Mouse (Mus musculus): ENCODE measurements around the gene Actn1. TPM values are rescaled to one million over a fixed set of nuclear protein-coding genes. Genes with fewer than 3 reads are reported as not detected.

The Actn1 gene
- polyA plus RNA-seq, 1 experiment from 2014 or later, result 51.2 TPM

DNA sequence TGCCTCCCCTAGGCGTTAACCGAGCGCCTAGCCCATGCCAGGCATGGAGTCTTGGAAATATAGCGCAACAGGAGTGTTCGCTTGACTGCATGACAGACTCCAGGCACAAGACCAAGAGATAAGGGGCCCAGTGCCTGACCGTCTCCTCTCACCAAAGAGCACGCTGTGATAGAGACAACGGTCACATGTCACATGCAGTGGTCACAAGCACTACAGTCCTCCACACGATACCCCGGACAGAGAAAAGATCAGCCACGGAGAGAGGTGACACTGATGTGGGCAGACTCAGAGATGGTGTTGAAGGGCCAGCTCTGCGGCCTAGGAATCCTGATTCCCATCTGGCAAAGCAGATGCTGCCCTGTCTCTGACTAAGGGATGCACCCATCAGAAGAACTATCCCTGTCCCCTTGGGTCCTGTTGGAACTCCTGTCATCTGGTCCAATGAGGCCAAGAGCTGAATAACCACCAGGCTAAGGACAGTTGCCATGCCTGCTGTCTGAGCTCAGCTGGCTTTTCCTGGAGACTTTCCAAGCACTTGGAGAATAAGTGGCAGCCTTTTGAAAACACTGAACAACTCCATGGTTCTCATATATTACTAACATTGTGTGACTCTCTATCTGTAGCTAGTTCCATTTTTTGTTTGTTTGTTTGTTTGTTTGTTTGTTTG is 123.8 kb downstream of the Actn1 start:
- ATAC-seq (ENCODE audit: insufficient read depth, low FRiP score), result no peak
- no peak overlapping the region for H3K4me2 ChIP-seq (ENCODE audit: low read depth, low read length)
- no peak overlapping the region for H3K9ac ChIP-seq (ENCODE audit: low read length)
- peaks cover 10% of the 10 kb centered on the region for H3K4me1 ChIP-seq (ENCODE audit: control insufficient read depth, insufficient read depth, low read length)
- no peaks in the 10 kb centered on the region for H3K36me3 ChIP-seq (ENCODE audit: control insufficient read depth, insufficient read depth, low read length)
- no peak overlapping the region for H3K4me3 ChIP-seq (replicated peaks; ENCODE audit: low read length)
- no peaks in the 10 kb centered on the region for H3K27me3 ChIP-seq (ENCODE audit: control insufficient read depth, insufficient read depth, low read length)
- 88% methylated on average over 12 of the region's 12 CpGs for WGBS
- no peaks in the 10 kb centered on the region for H3K9me3 ChIP-seq (replicated peaks; ENCODE audit: control insufficient read depth, low read length)
- H3K27ac ChIP-seq (ENCODE audit: low read length), result no peak overlapping the region

DNA sequence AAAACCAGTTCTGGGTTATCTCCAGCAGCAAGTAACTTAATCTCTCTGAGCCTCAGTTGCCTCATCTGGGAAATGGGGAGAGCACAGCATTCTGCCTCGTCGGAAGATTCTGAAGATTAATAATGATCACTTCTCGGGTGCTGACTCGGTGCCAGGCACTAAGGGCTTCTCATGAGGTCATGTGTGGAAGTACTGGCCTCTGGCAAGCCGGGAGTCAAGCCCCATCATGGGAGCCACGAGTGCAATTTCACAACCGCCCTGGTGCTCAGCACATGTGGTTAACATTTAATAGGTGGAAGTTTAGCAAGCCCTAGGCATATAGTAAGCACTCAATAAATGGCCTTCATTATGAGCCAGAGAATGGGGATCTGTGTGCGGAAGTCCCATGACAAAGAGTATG is 125.0 kb downstream of the Actn1 start:
- Histone ChIP-seq H3K9me3 (replicated peaks; ENCODE audit: control insufficient read depth, low read length) (no peaks in the 10 kb centered on the region), H3K4me1 (ENCODE audit: control insufficient read depth, insufficient read depth, low read length) (peaks cover 19% of the 10 kb centered on the region), H3K27ac (ENCODE audit: low read length) (no peak overlapping the region), H3K36me3 (ENCODE audit: control insufficient read depth, insufficient read depth, low read length) (no peaks in the 10 kb centered on the region), H3K4me2 (ENCODE audit: low read depth, low read length) (no peak overlapping the region), H3K9ac (ENCODE audit: low read length) (0 out of 2 replicates have a peak overlapping the region, but pooled peaks have one; percentile 20), H3K4me3 (replicated peaks; ENCODE audit: low read length) (no peak overlapping the region), H3K27me3 (ENCODE audit: control insufficient read depth, insufficient read depth, low read length) (no peaks in the 10 kb centered on the region)
- WGBS, result 88% methylated on average over 8 of the region's 8 CpGs
- no peak for ATAC-seq (ENCODE audit: insufficient read depth, low FRiP score)

DNA sequence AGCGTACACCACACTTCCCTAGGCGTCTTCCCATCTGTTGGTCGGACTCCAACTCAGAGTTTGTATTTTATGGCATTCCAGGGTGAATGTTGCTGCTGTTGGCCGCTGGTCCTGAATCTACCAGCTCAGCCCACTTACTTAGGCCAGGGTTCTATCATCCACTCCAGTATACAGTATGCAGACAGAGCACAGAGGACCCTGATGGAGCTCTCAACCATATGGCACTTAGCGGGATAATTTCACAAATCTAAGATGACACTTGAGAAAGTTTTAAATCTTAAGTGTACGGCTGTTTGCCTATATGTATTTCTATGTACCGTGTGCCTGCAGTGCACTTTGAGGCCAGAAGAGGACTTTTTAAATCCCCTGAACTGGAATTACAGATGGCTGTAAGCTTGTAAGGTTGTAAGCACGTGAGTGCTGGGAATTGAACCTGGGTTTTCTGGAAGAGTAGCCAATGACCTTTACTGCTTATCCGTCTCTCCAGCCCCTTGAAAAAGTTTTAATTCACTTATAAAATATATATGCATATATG is 127.1 kb downstream of the Actn1 start:
- peak overlapping the region; percentile 99 for H3K27ac ChIP-seq (ENCODE audit: low read length)
- no peaks in the 10 kb centered on the region for H3K27me3 ChIP-seq (ENCODE audit: control insufficient read depth, insufficient read depth, low read length)
- 0 out of 2 replicates have a peak, but pooled peaks have one; percentile 3 for ATAC-seq (ENCODE audit: insufficient read depth, low FRiP score)
- H3K4me1 ChIP-seq (ENCODE audit: control insufficient read depth, insufficient read depth, low read length), result peaks cover 33% of the 10 kb centered on the region
- H3K9me3 ChIP-seq (replicated peaks; ENCODE audit: control insufficient read depth, low read length), result no peaks in the 10 kb centered on the region
- H3K36me3 ChIP-seq (ENCODE audit: control insufficient read depth, insufficient read depth, low read length), result no peaks in the 10 kb centered on the region
- peak overlapping the region; percentile 96 for H3K9ac ChIP-seq (ENCODE audit: low read length)
- 0 out of 2 replicates have a peak overlapping the region, but pooled peaks have one; percentile 84 for H3K4me2 ChIP-seq (ENCODE audit: low read depth, low read length)
- WGBS, result 42% methylated on average over 9 of the region's 9 CpGs
- peak overlapping the region; percentile 63 for H3K4me3 ChIP-seq (replicated peaks; ENCODE audit: low read length)

DNA sequence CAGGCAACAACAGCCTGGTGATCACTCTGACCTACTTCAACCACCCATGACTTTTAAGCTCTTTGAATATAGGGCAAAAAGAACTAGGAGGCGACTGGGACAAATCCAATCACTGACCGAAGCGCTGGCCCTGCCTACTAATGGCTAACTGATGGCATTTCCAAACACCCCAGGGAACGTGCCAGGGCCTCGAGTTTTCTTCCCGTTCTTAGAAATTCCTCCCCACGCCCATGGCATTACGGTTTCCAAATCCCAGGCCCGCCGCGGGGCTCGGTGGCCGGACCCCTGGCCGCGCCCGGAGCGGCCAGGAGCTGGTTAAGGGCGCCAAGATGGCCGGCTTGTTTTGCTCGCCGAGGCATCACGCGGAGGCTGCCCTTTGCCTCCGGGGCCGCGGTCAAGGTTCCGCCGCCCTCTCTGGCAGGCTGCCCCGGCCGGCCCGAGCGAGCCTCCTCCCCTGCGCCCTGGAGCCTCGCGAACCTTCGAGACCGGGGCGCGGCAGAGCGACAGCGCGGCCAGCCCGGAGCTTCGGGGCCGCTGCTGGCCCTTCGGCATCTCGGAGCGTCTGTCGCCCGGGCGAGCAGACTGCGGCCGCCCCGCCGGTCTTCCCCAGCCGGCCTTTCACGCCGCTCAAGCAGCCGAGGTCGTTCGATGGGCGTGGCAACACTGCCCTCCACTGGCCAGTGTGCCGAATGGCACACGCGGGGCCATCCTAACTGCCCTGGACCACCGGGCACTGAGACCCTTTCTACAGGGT is 127.7 kb downstream of the Actn1 start:
- Histone ChIP-seq H3K9me3 (replicated peaks; ENCODE audit: control insufficient read depth, low read length) (no peaks in the 10 kb centered on the region), H3K36me3 (ENCODE audit: control insufficient read depth, insufficient read depth, low read length) (no peaks in the 10 kb centered on the region), H3K27ac (ENCODE audit: low read length) (peak overlapping the region; percentile 99), H3K9ac (ENCODE audit: low read length) (peak overlapping the region; percentile 96), H3K4me1 (ENCODE audit: control insufficient read depth, insufficient read depth, low read length) (peaks cover 33% of the 10 kb centered on the region), H3K4me2 (ENCODE audit: low read depth, low read length) (peak overlapping the region; percentile 84), H3K4me3 (replicated peaks; ENCODE audit: low read length) (peak overlapping the region; percentile 63), H3K27me3 (ENCODE audit: control insufficient read depth, insufficient read depth, low read length) (no peaks in the 10 kb centered on the region)
- under 1% methylated on average over 62 of the region's 66 CpGs for WGBS
- peak; percentile 86 for ATAC-seq (ENCODE audit: insufficient read depth, low FRiP score)

DNA sequence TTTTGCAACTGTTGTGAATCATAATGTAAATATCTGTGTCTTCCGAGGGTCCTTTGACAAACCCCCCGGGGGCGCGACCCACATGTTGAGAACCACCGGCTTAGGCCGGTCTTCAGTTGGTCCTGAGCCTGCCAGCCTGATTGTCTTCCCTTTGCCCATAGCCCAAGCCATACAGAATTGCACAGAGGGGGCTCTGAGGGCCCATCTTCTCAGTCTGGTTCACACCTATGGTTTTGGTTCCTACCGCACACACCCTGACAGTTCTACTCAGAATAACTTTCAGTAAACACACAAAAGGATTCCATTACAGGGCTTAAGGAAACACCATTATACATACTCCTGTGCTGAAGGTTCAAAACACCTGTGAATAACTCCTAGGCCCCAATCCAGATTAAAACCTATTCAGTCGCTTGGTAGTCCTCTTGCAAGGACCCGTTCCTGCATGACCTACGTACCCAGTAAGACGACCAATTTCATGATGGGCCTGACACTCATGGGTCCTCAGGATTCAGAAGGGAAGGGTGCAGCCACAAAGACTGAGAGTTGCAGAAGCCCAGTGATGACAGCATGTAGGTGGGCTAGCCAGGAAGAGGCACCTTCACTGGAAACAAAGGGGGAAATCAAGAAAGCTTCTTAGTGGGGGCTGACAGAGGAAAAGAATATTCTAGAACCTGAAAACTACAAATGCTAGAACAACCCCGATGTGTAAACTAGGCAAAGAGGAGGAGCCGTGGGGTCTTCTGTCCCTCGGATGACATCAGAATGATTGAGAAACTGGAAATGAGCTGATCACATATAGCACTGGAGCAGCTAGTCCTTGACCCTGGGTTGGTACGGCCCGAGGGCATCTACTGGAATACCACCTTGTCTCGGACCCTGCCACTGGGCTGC is 128.6 kb downstream of the Actn1 start:
- WGBS, result 40% methylated on average over 17 of the region's 17 CpGs
- peak overlapping the region; percentile 96 for H3K9ac ChIP-seq (ENCODE audit: low read length)
- H3K27ac ChIP-seq (ENCODE audit: low read length), result peak overlapping the region; percentile 99
- no peaks in the 10 kb centered on the region for H3K27me3 ChIP-seq (ENCODE audit: control insufficient read depth, insufficient read depth, low read length)
- peak overlapping the region; percentile 63 for H3K4me3 ChIP-seq (replicated peaks; ENCODE audit: low read length)
- no peaks in the 10 kb centered on the region for H3K9me3 ChIP-seq (replicated peaks; ENCODE audit: control insufficient read depth, low read length)
- H3K4me2 ChIP-seq (ENCODE audit: low read depth, low read length), result peak overlapping the region; percentile 84
- H3K36me3 ChIP-seq (ENCODE audit: control insufficient read depth, insufficient read depth, low read length), result no peaks in the 10 kb centered on the region
- ATAC-seq (ENCODE audit: insufficient read depth, low FRiP score), result no peak
- peaks cover 33% of the 10 kb centered on the region for H3K4me1 ChIP-seq (ENCODE audit: control insufficient read depth, insufficient read depth, low read length)

DNA sequence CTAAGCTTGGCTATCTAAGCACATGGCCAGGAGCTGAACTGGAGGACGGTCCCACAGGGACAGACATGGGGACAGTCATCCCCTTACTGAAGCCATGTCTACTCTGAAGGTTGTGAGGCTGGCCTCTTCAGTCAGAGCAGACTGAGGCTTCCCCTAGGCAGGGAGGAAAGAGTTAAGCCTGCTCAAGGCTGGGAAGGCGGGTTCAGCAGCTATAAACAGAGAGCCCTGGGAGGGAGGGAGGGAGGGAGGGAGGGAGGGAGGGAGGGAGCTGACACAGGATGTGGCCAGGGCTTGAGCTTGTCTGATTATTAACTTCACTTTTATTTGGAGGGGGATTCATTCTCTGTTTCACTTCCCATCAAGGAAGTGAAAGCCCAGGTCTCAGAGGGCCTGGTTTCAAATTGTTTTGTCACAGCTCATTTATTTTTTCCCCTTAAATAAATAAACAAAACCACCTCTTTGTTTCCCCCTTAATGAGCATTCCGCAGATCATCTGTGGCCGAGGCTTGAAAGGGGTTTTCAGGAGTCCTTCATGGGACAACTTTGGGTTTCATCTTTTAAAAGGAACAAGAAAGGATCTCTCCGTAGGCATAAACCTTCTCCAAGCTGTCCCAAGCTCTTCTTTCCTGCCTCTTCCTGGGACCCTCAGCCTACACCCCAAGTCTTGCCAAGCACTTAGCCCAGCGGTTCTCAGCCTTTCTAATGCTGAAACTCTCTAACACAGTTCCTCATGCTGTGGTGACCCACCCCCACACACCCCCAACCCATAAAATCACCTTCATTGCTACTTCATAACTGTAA is 129.4 kb downstream of the Actn1 start:
- 6% methylated on average over 6 of the region's 6 CpGs for WGBS
- Histone ChIP-seq H3K9ac (ENCODE audit: low read length) (peak overlapping the region; percentile 96), H3K4me1 (ENCODE audit: control insufficient read depth, insufficient read depth, low read length) (peaks cover 33% of the 10 kb centered on the region), H3K27me3 (ENCODE audit: control insufficient read depth, insufficient read depth, low read length) (no peaks in the 10 kb centered on the region), H3K27ac (ENCODE audit: low read length) (peak overlapping the region; percentile 99), H3K4me2 (ENCODE audit: low read depth, low read length) (peak overlapping the region; percentile 84), H3K9me3 (replicated peaks; ENCODE audit: control insufficient read depth, low read length) (no peaks in the 10 kb centered on the region), H3K4me3 (replicated peaks; ENCODE audit: low read length) (peak overlapping the region; percentile 63), H3K36me3 (ENCODE audit: control insufficient read depth, insufficient read depth, low read length) (no peaks in the 10 kb centered on the region)
- ATAC-seq (ENCODE audit: insufficient read depth, low FRiP score), result peak; percentile 75; the same call in 1 of the 2 replicates

DNA sequence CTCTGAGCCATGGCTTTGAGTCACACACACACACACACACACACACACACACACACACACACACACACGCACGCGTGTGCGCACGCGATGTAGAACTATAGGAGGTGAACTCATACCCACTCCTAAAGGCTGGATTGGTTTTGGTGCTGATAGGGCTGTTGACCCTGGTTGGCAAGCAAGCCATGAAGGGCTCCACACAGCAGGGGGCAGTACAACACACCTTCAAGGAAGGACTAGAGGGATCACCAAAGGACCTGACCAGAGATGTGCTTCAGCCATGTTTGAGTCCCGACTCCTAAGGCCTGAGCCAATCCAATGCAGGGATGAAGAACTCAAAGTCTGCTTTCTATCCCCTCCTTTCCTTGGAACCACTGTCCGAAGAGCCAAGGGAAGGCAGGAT is 130.6 kb downstream of the Actn1 start:
- Histone ChIP-seq H3K4me3 (replicated peaks; ENCODE audit: low read length) (no peak overlapping the region), H3K9me3 (replicated peaks; ENCODE audit: control insufficient read depth, low read length) (no peaks in the 10 kb centered on the region), H3K36me3 (ENCODE audit: control insufficient read depth, insufficient read depth, low read length) (no peaks in the 10 kb centered on the region), H3K27ac (ENCODE audit: low read length) (peak overlapping the region; percentile 93), H3K4me2 (ENCODE audit: low read depth, low read length) (no peak overlapping the region), H3K9ac (ENCODE audit: low read length) (peak overlapping the region; percentile 0; the same call in 1 of the 2 replicates), H3K27me3 (ENCODE audit: control insufficient read depth, insufficient read depth, low read length) (no peaks in the 10 kb centered on the region), H3K4me1 (ENCODE audit: control insufficient read depth, insufficient read depth, low read length) (peaks cover 44% of the 10 kb centered on the region)
- 95% methylated on average over 8 of the region's 8 CpGs for WGBS
- ATAC-seq (ENCODE audit: insufficient read depth, low FRiP score), result no peak

DNA sequence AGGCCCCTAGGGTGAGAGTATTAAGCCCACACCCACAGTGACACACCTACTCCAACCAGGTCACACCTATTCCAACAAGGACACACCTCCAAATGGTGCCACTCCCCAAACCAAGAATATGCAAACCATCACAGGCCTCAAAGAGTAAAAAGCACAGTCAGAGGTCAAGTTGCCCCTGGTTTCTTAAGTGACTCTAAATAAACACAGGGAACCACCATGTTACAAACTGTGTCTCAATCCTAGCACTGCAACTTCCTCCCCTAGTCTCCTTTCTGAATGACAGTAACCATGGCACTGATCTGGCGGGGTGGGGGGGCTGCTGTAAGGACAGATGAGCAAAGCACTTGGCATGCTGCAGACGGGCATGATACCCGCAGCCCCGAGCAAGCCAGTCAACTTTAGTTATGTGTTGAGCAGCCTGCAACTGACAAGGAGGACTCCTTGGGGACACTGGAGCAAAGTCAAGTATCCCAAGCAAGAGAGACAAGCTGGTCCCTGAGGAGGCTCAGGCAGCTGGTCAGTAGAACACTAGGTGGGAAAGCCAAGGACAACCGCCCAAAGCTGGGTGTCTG is 132.9 kb downstream of the Actn1 start:
- ATAC-seq (ENCODE audit: insufficient read depth, low FRiP score), result no peak
- no peak overlapping the region for H3K4me2 ChIP-seq (ENCODE audit: low read depth, low read length)
- H3K9ac ChIP-seq (ENCODE audit: low read length), result no peak overlapping the region
- WGBS, result 82% methylated on average over 5 of the region's 5 CpGs
- no peak overlapping the region for H3K27ac ChIP-seq (ENCODE audit: low read length)
- no peaks in the 10 kb centered on the region for H3K27me3 ChIP-seq (ENCODE audit: control insufficient read depth, insufficient read depth, low read length)
- no peaks in the 10 kb centered on the region for H3K36me3 ChIP-seq (ENCODE audit: control insufficient read depth, insufficient read depth, low read length)
- H3K9me3 ChIP-seq (replicated peaks; ENCODE audit: control insufficient read depth, low read length), result no peaks in the 10 kb centered on the region
- H3K4me1 ChIP-seq (ENCODE audit: control insufficient read depth, insufficient read depth, low read length), result peaks cover 65% of the 10 kb centered on the region
- H3K4me3 ChIP-seq (replicated peaks; ENCODE audit: low read length), result no peak overlapping the region

Data from stomach, embryonic 16.5 days (tissue).